Mouse (Mus musculus) gonadal fat pad, adult 2 months (tissue): ENCODE measurements around the gene Gm10330. TPM values are rescaled to one million over a fixed set of nuclear protein-coding genes. Genes with fewer than 3 reads are reported as not detected.
"Not testable (repeated sequence)": the region's sequence is repeated elsewhere in the genome, so short reads cannot be mapped to it uniquely, and the experiment has no call there.

Source experiments
- DNase-seq: peaks from one replicate; pipeline ENCODE4 v3.0.0-alpha.2; 2012; ENCODE audit warnings: low read depth
- polyA plus RNA-seq: library from polyadenylated mRNA; depleted of rRNA; stranded (reverse); fragments of >200 nt; gene quantifications from 2 replicates; pipeline ENCODE4 v1.2.3, GENCODE M21; 2012; rRNA removed

Gene Gm10330
- polyA plus RNA-seq: not detected in 2 replicates

- not testable (repeated sequence) for DNase-seq
Observed at GRCm38 (mm10) chr12:23780165-23780564, at the start of gene Gm10330. Gene Gm10330, minus strand, starts transcription at chr12:23780265.

- not testable (repeated sequence) for DNase-seq
Observed at GRCm38 (mm10) chr12:23800776-23801175, 20.7 kb upstream of the Gm10330 start.

- DNase-seq: not testable (repeated sequence)
Observed at GRCm38 (mm10) chr12:23800366-23800765, 20.3 kb upstream of the Gm10330 start.
